Mouse (Mus musculus) hindbrain, postnatal 0 days (tissue): ENCODE data around the gene Arsg. TPM values are rescaled to one million over a fixed set of nuclear protein-coding genes. Genes with fewer than 3 reads are reported as not detected.

Experiments
- ATAC-seq: fragments of 200-750 bp; cut with Nextera tagmentation; 2 replicates; pipeline ENCODE4 v1.8.0; 2017; ENCODE audit warnings: mild to moderate bottlenecking, moderate TSS enrichment, moderate library complexity
- DNase-seq: peaks from one replicate; pipeline ENCODE4 v3.0.0-alpha.2; 2015; ENCODE audit warnings: low spot score
- H3K27ac ChIP-seq: fragments of 300-500 bp; sonication (generic); 2 replicates; pipeline ENCODE4 v1.5.1; 2014; ENCODE audit warnings: mild to moderate bottlenecking
- H3K27me3 ChIP-seq: fragments of 300-500 bp; sonication (generic); 2 replicates; pipeline ENCODE4 v1.6.1; 2014; ENCODE audit warnings: low read length, mixed read lengths; ENCODE audit not compliant: insufficient read depth
- H3K36me3 ChIP-seq: fragments of 300-500 bp; sonication (generic); 2 replicates; pipeline ENCODE4 v1.6.1; 2014; ENCODE audit warnings: low read length, mixed read lengths; ENCODE audit not compliant: insufficient read depth
- H3K4me1 ChIP-seq: fragments of 300-500 bp; sonication (generic); 2 replicates; pipeline ENCODE4 v1.6.1; 2014; ENCODE audit warnings: antibody characterized with exemption, low read length, mixed read lengths; ENCODE audit not compliant: insufficient read depth
- H3K4me2 ChIP-seq: fragments of 300-500 bp; sonication (generic); 2 replicates; pipeline ENCODE4 v1.6.1; 2014; ENCODE audit warnings: low read depth, mild to moderate bottlenecking, low read length, moderate library complexity, mixed read lengths
- H3K4me3 ChIP-seq: fragments of 300-500 bp; sonication (generic); 2 replicates; pipeline ENCODE4 v1.5.1; 2014; ENCODE audit warnings: low read length
- H3K9ac ChIP-seq: fragments of 300-500 bp; sonication (generic); replicated peaks from 2 replicates; pipeline ENCODE4 v1.6.1; 2014; ENCODE audit warnings: mild to moderate bottlenecking, low read length, moderate library complexity, mixed read lengths
- H3K9me3 ChIP-seq: fragments of 300-500 bp; sonication (generic); 2 replicates; pipeline ENCODE4 v1.6.1; 2016; ENCODE audit warnings: low read length, mixed read lengths
- CTCF ChIP-seq: IDR thresholded peaks from 2 replicates; pipeline ENCODE4 v1.5.1; 2016; ENCODE audit warnings: antibody characterized with exemption, control low read depth, low read depth
- WGBS: fragments of 180-500 bp; shearing (Covaris S2); extraction: QIAGEN DNeasy Blood & Tissue Kit; methylation state at CpG from one replicate; pipeline ENCODE4 v1.1.7; 2014; 5-methylcytosine and 5-hydroxymethylcytosine counted together
- polyA plus RNA-seq: library from polyadenylated mRNA; unstranded; fragments of >200 nt; fragmentation: Nextera tagmentation; extraction: Ambion mirVana; gene quantifications from 2 replicates; pipeline ENCODE4 v1.2.1, GENCODE M21; 2015
- total RNA-seq: library from RNA; depleted of rRNA; stranded (reverse); fragments of >200 nt; gene quantifications from 2 replicates; pipeline ENCODE4 v1.2.3, GENCODE M21; 2014; rRNA removed

Arsg gene
- total RNA-seq (10.4 and 13.1 TPM in 2 replicates), polyA plus RNA-seq (9.9 and 10.3 TPM in 2 replicates)

DNA sequence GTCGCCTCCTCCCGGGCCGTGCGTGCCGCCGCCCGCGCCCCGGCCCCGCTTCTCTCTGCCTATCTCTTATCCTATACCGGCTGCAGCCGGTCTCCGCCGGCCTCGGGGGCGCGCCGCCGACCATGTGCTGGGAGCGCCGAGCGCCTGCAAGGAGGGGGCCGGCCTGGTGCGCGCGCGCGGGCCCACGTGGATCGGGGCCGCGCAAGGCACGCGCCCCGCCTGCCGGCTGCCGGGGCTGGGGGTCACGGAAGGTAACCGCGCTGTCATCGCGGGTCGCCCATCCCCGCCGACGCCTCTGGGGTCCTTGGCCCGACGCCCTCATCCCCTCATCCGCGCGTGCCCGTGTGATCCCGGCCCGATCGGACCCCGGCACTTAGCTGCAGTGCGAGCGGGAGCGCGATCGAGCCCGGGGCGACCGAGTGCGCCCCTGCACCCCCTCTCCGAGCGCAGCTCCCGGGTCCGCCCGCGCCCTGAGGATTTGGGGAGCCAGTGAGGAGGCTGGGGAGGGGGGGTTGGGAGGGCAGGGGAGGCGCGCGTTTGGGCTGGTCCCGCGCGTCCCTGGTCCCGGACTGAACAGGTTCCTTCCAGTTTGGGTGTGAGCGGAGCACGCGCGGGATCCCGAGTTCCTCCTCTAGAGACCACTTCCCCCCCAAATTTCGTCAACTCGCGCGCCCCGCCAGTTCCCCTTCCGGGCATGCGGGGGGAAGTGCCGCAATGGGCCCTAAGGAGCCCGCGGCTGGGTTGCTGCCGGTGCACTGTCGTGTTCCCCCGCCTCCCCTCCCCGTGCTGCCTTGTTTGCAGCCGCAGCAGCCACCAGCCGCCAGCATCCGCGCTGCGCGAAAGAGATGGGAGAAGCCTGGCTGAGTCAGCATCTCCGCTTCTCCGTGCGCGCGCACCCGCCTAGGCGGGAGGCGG, at the start of gene Arsg, which contains the start of gene Slc16a6:
TSS of gene Arsg (plus strand) at position 204 of the 915 bp plus-strand sequence.
TSS of gene Slc16a6 (minus strand) at position 428 of the 915 bp plus-strand sequence.
- H3K27me3 ChIP-seq = no peaks in the 10 kb centered on the region
- peak within 1 kb of the TSS; percentile 85 for H3K4me3 ChIP-seq
- H3K9me3 ChIP-seq = no peaks in the 10 kb centered on the region
- ATAC-seq (peak; percentile 91), DNase-seq (peak; percentile 94)
- peak within 1 kb of the TSS; percentile 96 for H3K27ac ChIP-seq
- peak within 1 kb of the TSS; percentile 92 for H3K4me2 ChIP-seq
- peaks cover 3% of the 10 kb centered on the region; the same call in 1 of the 2 replicates for H3K4me1 ChIP-seq
- H3K36me3 ChIP-seq = no peaks in the 10 kb centered on the region
- no peak for TF ChIP-seq CTCF
- H3K9ac ChIP-seq = peak within 1 kb of the TSS; percentile 97
- WGBS = under 1% methylated on average over 93 of the region's 111 CpGs

DNA sequence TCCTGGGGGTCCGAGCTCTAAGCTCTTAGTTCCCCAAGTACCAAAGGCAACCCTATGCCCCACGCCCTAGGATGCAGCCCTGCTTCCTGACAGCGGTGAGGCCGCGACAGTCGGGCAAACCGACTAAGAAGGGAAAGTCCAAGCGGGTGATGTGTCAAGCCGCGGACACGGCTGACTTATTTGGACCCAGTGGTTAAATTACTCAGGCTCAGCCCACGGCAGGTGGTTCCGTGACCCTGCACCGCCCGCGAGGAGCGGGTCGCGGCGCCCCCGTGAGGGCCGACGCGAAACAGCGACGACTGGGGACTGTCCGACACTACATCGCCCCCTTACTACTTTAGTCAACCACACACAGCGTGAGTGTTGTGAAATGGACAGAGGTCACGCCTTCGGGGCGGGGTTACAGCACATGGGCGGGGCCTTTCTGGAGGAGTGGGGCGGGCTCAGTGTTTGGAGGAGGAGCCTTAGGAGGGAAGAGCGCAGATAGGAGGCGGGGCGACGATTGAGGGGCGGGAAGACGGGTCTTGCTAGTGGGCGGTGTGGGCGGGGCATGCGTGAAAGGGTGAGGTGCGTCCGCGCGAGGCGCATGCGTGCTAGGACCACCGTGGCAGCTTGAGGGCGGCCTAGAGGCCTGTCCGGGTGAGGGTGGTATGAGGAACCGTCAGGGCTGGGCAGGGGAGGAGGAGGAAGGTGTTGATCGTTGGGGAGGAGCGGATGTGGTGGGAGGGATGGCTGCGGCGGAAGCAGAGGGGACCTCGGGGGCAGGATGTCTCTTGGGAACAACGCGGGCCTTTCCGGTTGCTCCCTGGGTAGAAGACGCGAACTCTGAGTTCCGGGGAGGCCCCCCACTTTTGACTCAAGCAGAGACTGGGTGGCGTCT, 47.5 kb upstream of the Arsg start, which contains the start of gene Amz2:
TSS of gene Amz2 (plus strand) at position 555 of the 880 bp plus-strand sequence.
- H3K9ac ChIP-seq = peak within 1 kb of the TSS; percentile 74
- H3K4me1 ChIP-seq = peaks cover 4% of the 10 kb centered on the region; the same call in 1 of the 2 replicates
- peak within 1 kb of the TSS; percentile 86 for H3K27ac ChIP-seq
- peak within 1 kb of the TSS; percentile 75 for H3K4me2 ChIP-seq
- peak within 1 kb of the TSS; percentile 65 for H3K4me3 ChIP-seq
- WGBS = under 1% methylated on average over 64 of the region's 65 CpGs
- DNase-seq (peak; percentile 99), ATAC-seq (peak; percentile 96)
- no peaks in the 10 kb centered on the region for H3K27me3 ChIP-seq
- no peaks in the 10 kb centered on the region for H3K9me3 ChIP-seq
- peaks cover 9% of the 10 kb centered on the region; the same call in 1 of the 2 replicates for H3K36me3 ChIP-seq
- TF ChIP-seq CTCF = peak; percentile 81

DNA sequence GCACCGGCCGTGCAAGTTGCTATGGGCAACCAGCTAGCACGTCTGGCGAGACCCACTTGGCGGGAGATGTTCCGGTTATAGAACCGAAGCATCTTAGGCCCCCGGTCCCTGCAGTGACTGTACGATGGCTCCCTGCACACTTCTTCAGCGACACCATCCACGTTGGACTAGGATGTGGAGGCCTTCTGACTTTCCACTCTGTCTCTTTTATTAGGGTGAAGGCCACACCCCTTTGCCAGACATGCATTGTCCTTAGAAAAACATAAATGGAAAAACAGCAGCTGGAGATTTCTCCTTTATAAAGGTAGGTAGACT, 46.9 kb upstream of the Arsg start:
- peak overlapping the region; percentile 65 for H3K4me3 ChIP-seq
- H3K4me2 ChIP-seq = peak overlapping the region; percentile 75
- H3K27me3 ChIP-seq = no peaks in the 10 kb centered on the region
- H3K4me1 ChIP-seq = peaks cover 4% of the 10 kb centered on the region; the same call in 1 of the 2 replicates
- H3K9me3 ChIP-seq = no peaks in the 10 kb centered on the region
- no peak for TF ChIP-seq CTCF
- DNase-seq (no peak), ATAC-seq (no peak)
- H3K36me3 ChIP-seq = peaks cover 9% of the 10 kb centered on the region; the same call in 1 of the 2 replicates
- H3K27ac ChIP-seq = peak overlapping the region; percentile 86
- 0% methylated on average over 11 of the region's 11 CpGs for WGBS
- peak overlapping the region; percentile 74 for H3K9ac ChIP-seq

DNA sequence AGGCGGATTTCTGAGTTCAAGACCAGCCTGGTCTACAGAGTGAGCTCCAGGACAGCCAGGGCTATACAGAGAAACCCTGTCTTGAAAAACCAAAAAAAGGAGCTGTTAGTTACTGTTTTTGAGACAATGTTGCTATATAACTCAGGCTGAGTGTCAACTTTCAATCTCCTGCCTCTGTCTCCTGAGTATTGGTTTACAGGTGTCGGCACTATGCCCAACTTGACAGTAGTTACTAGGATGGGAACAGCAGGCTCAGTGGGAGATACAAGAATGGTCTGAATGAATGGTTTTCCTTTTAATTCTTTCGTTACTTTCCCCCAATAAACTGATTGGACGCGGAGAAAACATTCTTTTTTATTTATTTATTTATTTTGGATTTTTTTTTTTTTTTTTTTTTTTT, 45.8 kb upstream of the Arsg start:
- ATAC-seq (no peak), DNase-seq (no peak)
- Histone ChIP-seq H3K27ac (no peak overlapping the region), H3K9ac (no peak overlapping the region), H3K4me1 (peaks cover 4% of the 10 kb centered on the region; the same call in 1 of the 2 replicates), H3K4me3 (no peak overlapping the region), H3K27me3 (no peaks in the 10 kb centered on the region), H3K36me3 (peaks cover 9% of the 10 kb centered on the region; the same call in 1 of the 2 replicates), H3K4me2 (peak overlapping the region; percentile 75; the same call in 1 of the 2 replicates), H3K9me3 (no peaks in the 10 kb centered on the region)
- over 99% methylated on average over 5 of the region's 5 CpGs for WGBS
- TF ChIP-seq CTCF = no peak

DNA sequence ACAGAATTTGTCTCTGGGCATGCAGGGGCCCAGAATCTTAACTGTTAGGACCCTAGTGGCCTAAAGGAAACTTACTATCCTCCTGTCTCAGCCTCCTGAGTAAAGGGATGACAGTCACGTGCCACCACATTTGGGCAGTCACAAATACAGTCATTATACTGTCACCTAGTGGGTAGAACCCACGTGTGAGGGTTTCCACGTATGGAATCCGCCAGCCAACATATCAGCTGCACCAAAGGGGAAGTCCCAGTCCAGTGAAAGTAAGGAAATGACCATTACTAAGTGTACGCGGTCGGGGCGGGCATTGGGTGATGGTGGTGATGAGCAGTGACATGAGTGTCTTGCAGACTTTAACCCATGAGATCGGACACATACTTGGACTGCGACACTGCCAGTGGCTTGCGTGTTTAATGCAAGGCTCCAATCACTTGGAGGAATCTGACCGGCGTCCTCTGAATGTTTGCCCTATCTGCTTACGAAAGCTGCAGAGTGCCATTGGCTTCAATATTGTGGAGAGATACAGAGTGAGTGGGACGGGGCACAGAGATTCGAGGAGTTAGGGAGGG, 38.9 kb upstream of the Arsg start:
- no peak overlapping the region for H3K4me2 ChIP-seq
- H3K4me1 ChIP-seq = no peaks in the 10 kb centered on the region
- ATAC-seq (no peak), DNase-seq (no peak)
- peaks cover 32% of the 10 kb centered on the region; the same call in 1 of the 2 replicates for H3K36me3 ChIP-seq
- no peak overlapping the region for H3K27ac ChIP-seq
- WGBS = 95% methylated on average over 16 of the region's 16 CpGs
- 0 out of 2 replicates have a peak, but pooled peaks have one; percentile 2 for TF ChIP-seq CTCF
- H3K4me3 ChIP-seq = no peak overlapping the region
- H3K9ac ChIP-seq = no peak overlapping the region
- no peaks in the 10 kb centered on the region for H3K27me3 ChIP-seq
- no peaks in the 10 kb centered on the region for H3K9me3 ChIP-seq

DNA sequence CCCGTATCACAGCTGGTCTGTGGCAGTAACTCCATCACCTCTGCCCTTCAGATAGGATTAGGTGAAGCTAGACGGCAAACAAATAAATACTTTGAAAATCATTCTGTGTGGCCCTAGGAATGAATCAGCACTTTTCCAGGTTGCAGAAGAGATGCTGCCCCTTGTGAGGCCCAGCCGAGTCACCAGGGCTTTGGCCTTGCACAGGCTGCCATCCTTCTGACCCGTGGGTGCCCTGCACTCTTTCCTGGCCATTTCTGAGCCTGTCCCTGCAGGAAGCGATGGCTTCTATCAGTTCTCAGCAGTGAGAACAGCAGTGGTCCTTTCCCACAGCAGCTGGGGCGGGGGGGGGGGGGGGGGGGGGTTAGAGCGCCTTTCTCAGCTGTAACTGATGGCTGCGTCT, 36.3 kb upstream of the Arsg start:
- Histone ChIP-seq H3K4me3 (no peak overlapping the region), H3K27me3 (no peaks in the 10 kb centered on the region), H3K9me3 (no peaks in the 10 kb centered on the region), H3K4me2 (no peak overlapping the region), H3K36me3 (peaks cover 25% of the 10 kb centered on the region; the same call in 1 of the 2 replicates), H3K4me1 (no peaks in the 10 kb centered on the region), H3K27ac (no peak overlapping the region), H3K9ac (no peak overlapping the region)
- TF ChIP-seq CTCF = no peak
- no peak for ATAC-seq
- WGBS = 62% methylated on average over 8 of the region's 8 CpGs
- no peak for DNase-seq
